Mouse (Mus musculus) bone marrow, adult 2 months (tissue): Measurements from ENCODE around the gene Zpld1.

Experiments used
- CTCF ChIP-seq: fragments of 200-500 bp; IDR thresholded peaks from 2 replicates; pipeline ENCODE4 v1.5.1; 2011; ENCODE audit warnings: low read length, control low read depth; ENCODE audit not compliant: control insufficient read depth, insufficient read depth
- POLR2A ChIP-seq: fragments of 200-500 bp; IDR thresholded peaks from 2 replicates; pipeline ENCODE4 v1.6.1; 2011; ENCODE audit warnings: low read depth, mild to moderate bottlenecking, control low read depth, low read length, borderline replicate concordance; ENCODE audit not compliant: control insufficient read depth

DNA sequence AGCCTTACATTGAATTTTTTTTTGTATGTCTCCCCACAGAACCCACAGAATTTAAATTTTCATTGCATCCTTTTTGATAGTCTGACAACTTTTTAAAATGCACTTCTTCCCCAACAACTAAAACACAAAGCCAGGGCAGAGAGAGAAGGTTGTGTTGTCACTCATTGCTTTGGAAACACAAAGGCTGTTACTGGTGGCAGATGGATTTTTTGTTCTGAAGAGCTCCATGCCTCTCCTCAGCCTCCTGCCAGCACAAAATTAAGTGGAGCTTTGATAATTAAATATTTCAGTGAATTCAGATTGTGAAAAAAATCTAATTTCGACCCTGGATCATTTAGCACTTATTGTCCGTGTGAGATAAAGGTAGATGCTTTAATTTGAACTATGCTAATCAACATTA is 107.4 kb downstream of the Zpld1 start:
- TF ChIP-seq CTCF (no peak), POLR2A (no peak)
